Mouse (Mus musculus) kidney, embryonic 14.5 days (tissue): ENCODE results near the gene Atp2c2. TPM values are rescaled to one million over a fixed set of nuclear protein-coding genes. Genes with fewer than 3 reads are reported as not detected.

Experiments used
- ATAC-seq: fragments of 200-750 bp; cut with Nextera tagmentation; 2 replicates; pipeline ENCODE4 v1.8.0; 2017; ENCODE audit warnings: moderate number of reproducible peaks, mild to moderate bottlenecking, moderate TSS enrichment, moderate library complexity; ENCODE audit not compliant: low FRiP score, low TSS enrichment
- H3K27ac ChIP-seq: fragments of 300-500 bp; sonication (generic); 2 replicates; pipeline ENCODE4 v1.5.1; 2014; ENCODE audit warnings: low read depth, mild to moderate bottlenecking, low read length, moderate library complexity, mixed read lengths
- H3K27me3 ChIP-seq: fragments of 300-500 bp; sonication (generic); 2 replicates; pipeline ENCODE4 v1.6.1; 2014; ENCODE audit warnings: mild to moderate bottlenecking, low read length; ENCODE audit not compliant: control insufficient read depth, insufficient read depth
- H3K36me3 ChIP-seq: fragments of 300-500 bp; sonication (generic); 2 replicates; pipeline ENCODE4 v1.6.1; 2014; ENCODE audit warnings: low read length, mixed read lengths; ENCODE audit not compliant: control insufficient read depth, insufficient read depth
- H3K4me1 ChIP-seq: fragments of 300-500 bp; sonication (generic); 2 replicates; pipeline ENCODE4 v1.6.1; 2014; ENCODE audit warnings: low read length, mixed read lengths; ENCODE audit not compliant: control insufficient read depth, insufficient read depth
- H3K4me2 ChIP-seq: fragments of 300-500 bp; sonication (generic); replicated peaks from 2 replicates; pipeline ENCODE4 v1.6.1; 2014; ENCODE audit warnings: low read depth, mild to moderate bottlenecking, low read length
- H3K4me3 ChIP-seq: fragments of 300-500 bp; sonication (generic); 2 replicates; pipeline ENCODE4 v1.5.1; 2014; ENCODE audit warnings: mild to moderate bottlenecking, low read length
- H3K9ac ChIP-seq: fragments of 300-500 bp; sonication (generic); 2 replicates; pipeline ENCODE4 v1.6.1; 2014; ENCODE audit warnings: low read depth, mild to moderate bottlenecking, low read length, moderate library complexity
- H3K9me3 ChIP-seq: fragments of 300-500 bp; sonication (generic); 2 replicates; pipeline ENCODE4 v1.6.1; 2016; ENCODE audit warnings: low read length; ENCODE audit not compliant: control insufficient read depth
- WGBS: fragments of 180-500 bp; shearing (Covaris S2); extraction: QIAGEN DNeasy Blood & Tissue Kit; methylation state at CpG from one replicate; pipeline ENCODE4 v1.1.7; 2014; 5-methylcytosine and 5-hydroxymethylcytosine counted together
- polyA plus RNA-seq: library from polyadenylated mRNA; unstranded; fragments of >200 nt; fragmentation: Nextera tagmentation; extraction: Ambion mirVana; gene quantifications from 2 replicates; pipeline ENCODE4 v1.2.1, GENCODE M21; 2014

Gene Atp2c2
- polyA plus RNA-seq = 0.97 and 1.2 TPM in 2 replicates

DNA sequence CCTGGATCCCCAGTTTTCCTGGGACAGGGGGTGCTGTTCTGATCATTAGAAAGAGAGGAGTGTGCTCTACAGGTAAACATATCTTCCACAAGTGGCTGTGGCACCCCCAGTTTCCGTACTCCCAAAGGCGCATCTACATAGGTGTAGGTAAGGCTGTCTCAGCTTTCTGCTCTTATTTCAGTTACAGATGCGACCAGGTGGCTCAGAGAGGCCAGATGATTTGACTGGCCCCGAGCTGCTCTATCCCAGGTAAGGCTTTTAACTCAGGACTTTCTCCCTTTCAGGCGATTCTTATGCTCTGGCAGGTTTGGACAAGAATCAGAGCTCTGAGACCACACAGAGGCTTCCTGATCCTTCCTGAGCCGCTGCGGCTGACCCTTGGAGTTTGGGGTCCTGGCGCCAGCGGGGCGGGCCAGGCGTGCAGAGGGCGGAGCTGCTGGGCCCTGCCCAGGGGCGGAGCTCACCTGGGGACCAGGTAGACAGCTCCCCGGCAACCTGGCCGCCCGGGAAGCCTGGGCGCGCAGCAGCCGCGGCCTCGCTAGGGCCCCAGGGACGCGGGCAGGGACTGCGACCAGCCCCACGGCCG is at the start of gene Atp2c2:
Atp2c2 (plus strand) TSS at position 461 of the 586 bp plus-strand sequence.
- Histone ChIP-seq H3K36me3 (no peaks in the 10 kb centered on the region), H3K27ac (no peak within 1 kb of the TSS), H3K4me1 (0 out of 2 replicates have a peak, but pooled peaks cover 7% of the 10 kb centered on the region), H3K27me3 (peaks cover 31% of the 10 kb centered on the region), H3K4me3 (peak within 1 kb of the TSS; percentile 16), H3K9me3 (no peaks in the 10 kb centered on the region), H3K9ac (peak within 1 kb of the TSS; percentile 9), H3K4me2 (peak within 1 kb of the TSS; percentile 31)
- 0 out of 2 replicates have a peak, but pooled peaks have one; percentile 11 for ATAC-seq
- 3% methylated on average over 26 of the region's 26 CpGs for WGBS

DNA sequence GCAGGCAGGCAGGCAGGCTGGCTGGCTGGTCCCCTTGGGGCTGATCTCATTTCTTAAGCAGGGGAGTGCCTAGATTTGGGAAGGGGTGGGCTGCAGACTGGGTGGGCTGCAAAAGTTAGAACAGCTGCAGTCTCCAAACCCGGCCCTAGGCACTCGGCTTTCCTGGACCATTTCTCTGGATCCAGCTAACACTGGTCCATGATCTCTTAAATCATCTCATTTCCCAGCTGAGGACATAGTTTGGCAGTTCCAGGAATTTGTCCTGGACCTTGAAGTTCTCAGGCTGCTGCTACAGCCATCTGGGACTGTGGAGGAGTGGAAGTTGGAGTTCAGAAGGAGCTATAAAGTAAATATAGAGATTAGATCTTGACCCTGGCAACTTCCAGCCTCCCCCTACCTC is 48.5 kb upstream of the Atp2c2 start:
- Histone ChIP-seq H3K27me3 (no peaks in the 10 kb centered on the region), H3K36me3 (no peaks in the 10 kb centered on the region), H3K27ac (no peak overlapping the region), H3K4me1 (peaks cover 5% of the 10 kb centered on the region; the same call in 1 of the 2 replicates), H3K4me2 (no peak overlapping the region), H3K9ac (no peak overlapping the region), H3K4me3 (no peak overlapping the region), H3K9me3 (no peaks in the 10 kb centered on the region; the same call in 1 of the 2 replicates)
- peak; percentile 87 for ATAC-seq
- WGBS = 7% methylated on average over 2 of the region's 2 CpGs

DNA sequence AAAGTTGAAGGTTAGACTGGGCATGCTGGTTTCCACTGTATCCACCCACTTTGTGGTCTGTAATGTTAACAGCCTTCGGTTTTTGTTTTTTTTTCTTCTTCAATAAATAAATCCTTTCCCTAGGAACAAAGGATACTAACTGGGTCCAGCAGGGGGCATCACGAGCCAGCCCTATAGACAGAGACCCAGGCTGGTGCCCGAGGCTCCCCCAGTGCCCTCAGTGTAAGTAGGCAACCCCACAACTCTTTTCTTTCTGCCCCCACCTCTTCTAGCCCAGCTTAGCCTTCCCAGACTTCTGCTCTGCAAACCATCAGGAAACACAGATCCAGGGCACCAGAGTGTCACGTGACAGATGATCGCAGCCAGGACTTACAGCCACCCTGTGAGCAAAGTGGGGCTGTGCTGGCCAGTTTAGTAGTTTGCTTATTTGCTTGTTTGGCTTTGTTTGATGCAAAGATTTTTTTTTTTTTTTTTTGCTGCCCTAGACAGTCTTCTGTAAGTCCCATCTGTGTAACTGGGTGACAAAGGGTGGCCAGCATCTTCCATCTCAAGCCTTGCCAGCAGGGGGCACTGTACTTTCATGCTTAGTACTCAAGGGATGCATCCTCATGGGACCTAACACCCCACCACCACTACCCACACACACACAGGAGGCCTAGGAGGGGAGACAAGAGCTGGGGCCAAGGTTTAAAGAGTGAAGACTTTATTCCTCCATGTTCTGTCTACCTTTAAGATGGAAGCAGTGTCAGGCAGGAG is 42.9 kb upstream of the Atp2c2 start:
- Histone ChIP-seq H3K36me3 (no peaks in the 10 kb centered on the region), H3K27ac (no peak overlapping the region), H3K9ac (no peak overlapping the region), H3K27me3 (no peaks in the 10 kb centered on the region), H3K4me3 (no peak overlapping the region), H3K4me2 (no peak overlapping the region), H3K4me1 (peaks cover 16% of the 10 kb centered on the region), H3K9me3 (no peaks in the 10 kb centered on the region; the same call in 1 of the 2 replicates)
- ATAC-seq = no peak
- WGBS = 62% methylated on average over 5 of the region's 5 CpGs

DNA sequence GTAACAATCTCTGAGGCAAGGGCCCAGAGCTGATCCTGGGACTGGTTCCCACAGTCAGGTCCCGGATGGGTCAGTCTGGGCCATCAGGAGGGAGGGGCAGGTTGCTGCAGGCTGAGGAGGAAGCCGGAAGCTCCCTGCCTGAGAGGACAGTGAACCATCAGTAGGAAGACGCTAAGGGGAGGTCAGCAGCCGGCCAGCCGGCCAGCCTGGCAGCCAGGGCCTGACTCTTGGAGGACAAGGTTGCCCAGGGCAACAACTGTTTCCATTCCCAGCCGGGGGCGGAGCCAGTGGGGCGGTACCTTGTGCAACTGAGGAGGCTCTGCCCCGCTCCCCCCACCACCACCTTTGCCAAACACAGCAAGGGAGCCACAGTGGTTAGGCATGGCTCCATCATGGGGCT is 38.7 kb upstream of the Atp2c2 start:
- H3K9ac ChIP-seq = no peak overlapping the region
- no peaks in the 10 kb centered on the region for H3K36me3 ChIP-seq
- H3K27me3 ChIP-seq = no peaks in the 10 kb centered on the region
- H3K9me3 ChIP-seq = no peaks in the 10 kb centered on the region; the same call in 1 of the 2 replicates
- no peak overlapping the region for H3K4me2 ChIP-seq
- WGBS = 6% methylated on average over 9 of the region's 9 CpGs
- H3K4me3 ChIP-seq = no peak overlapping the region
- H3K27ac ChIP-seq = no peak overlapping the region
- ATAC-seq = peak; percentile 72
- peaks cover 26% of the 10 kb centered on the region for H3K4me1 ChIP-seq

DNA sequence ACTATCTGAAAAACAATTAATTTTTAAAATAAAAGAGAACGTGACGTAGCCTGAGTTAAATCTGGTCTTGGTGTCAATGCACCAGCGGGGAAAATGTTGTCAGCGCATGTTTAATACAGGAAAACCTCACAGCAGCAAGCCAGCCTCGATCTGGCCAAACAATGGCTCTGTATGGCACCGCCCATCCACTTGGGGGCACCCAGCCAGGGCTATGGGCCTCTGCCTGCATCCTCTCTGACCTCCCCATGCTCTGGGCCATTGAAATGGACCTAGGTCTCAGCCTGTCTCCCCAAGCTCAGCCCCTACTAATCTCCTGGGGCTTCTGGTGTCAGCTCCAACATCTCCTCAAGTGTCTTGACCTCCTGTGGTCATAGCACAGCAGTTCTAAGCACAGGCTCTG is 37.9 kb upstream of the Atp2c2 start:
- Histone ChIP-seq H3K36me3 (no peaks in the 10 kb centered on the region), H3K9ac (no peak overlapping the region), H3K4me2 (no peak overlapping the region), H3K27ac (no peak overlapping the region), H3K27me3 (no peaks in the 10 kb centered on the region), H3K4me1 (peaks cover 32% of the 10 kb centered on the region), H3K4me3 (no peak overlapping the region), H3K9me3 (no peaks in the 10 kb centered on the region; the same call in 1 of the 2 replicates)
- 80% methylated on average over 6 of the region's 6 CpGs for WGBS
- no peak for ATAC-seq

DNA sequence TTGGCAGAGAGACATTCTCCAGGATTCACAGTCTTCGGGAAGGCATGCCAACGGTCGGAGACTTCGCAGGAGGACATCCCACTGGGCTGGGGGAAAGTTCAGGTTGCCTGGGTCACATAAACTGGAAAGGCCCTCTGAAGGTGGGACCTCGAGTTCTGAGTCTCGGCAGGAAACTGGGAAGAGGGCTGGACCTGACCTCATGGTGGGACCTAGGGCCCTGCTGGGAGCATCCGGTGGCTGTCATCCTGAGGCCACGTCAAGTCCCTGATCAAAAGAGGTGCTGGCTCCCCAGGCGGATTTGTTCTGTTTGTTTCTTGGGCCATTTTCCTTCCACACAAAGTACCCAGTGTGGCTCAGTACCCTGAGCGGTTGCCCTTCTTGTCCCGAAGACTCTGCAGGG is 36.4 kb upstream of the Atp2c2 start:
- Histone ChIP-seq H3K9ac (no peak overlapping the region), H3K4me2 (no peak overlapping the region), H3K36me3 (no peaks in the 10 kb centered on the region), H3K27me3 (no peaks in the 10 kb centered on the region), H3K4me3 (no peak overlapping the region), H3K9me3 (no peaks in the 10 kb centered on the region), H3K27ac (no peak overlapping the region), H3K4me1 (peaks cover 32% of the 10 kb centered on the region)
- WGBS = 70% methylated on average over 11 of the region's 11 CpGs
- no peak for ATAC-seq

DNA sequence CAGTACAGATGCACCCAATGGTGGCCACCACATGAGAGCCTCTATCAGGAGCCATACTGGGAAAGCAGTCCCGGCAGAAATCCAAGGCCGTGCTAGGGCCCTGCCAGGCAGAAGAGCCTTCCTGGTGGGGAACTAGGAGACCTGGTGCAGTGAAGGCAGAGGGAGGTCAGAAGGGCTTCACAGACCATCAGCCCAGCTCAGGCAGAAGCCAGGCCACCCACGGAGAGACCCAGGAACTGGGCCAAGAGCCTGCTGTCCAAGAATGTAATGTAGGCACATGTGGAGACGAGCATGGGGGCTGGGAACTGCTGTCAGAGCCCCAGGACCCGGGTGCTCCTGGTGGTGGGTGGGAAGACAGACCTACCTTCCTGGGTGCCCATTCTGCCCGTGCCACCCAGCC is 34.5 kb upstream of the Atp2c2 start:
- H3K27me3 ChIP-seq = no peaks in the 10 kb centered on the region
- H3K9me3 ChIP-seq = no peaks in the 10 kb centered on the region
- no peak overlapping the region for H3K4me2 ChIP-seq
- 52% methylated on average over 6 of the region's 6 CpGs for WGBS
- no peak overlapping the region for H3K4me3 ChIP-seq
- no peak overlapping the region for H3K27ac ChIP-seq
- H3K9ac ChIP-seq = no peak overlapping the region
- H3K4me1 ChIP-seq = peaks cover 32% of the 10 kb centered on the region
- H3K36me3 ChIP-seq = no peaks in the 10 kb centered on the region
- ATAC-seq = no peak

DNA sequence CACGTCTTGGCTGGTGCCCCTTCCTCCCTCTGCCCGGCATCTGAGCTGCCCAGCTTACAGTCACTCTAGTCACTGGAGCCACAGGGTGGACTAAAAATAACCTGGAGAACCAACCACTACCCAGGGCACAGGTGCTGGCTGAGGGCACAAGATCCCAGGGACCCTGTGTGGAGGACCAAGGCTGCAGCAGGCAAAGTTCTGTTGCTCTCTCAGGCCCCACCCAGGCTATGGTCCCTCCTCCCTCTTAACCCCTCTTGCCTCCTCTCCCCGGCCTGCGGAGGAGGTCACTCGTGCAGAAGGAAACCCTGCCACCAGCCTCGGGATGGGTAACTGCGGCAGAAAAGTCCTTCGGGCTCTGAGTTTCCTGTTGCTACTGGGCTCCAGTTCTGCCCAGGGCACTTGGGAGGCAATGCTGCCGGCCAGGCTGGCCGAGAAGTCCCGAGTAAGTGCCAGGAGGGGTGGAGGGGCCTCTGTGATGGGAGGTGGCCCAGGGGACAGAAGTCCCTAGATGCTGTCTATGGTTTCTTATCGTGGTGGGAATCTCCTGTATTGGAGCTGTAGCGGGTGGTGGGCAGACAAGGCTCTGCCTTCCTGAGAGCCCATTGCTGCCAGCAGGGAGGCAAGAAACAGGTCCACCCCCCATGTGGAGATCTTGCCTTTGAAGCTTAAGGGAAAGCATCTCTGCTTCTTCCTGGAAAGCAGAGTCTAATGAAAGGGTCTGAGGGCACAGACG is 33.4 kb upstream of the Atp2c2 start, which contains the start of gene Wfdc1:
Wfdc1 (plus strand) TSS at position 147 of the 733 bp plus-strand sequence.
- Histone ChIP-seq H3K4me2 (0 out of 2 replicates have a peak within 1 kb of the TSS, but pooled peaks have one; percentile 19), H3K9ac (peak within 1 kb of the TSS; percentile 29; the same call in 1 of the 2 replicates), H3K4me1 (peaks cover 28% of the 10 kb centered on the region), H3K4me3 (no peak within 1 kb of the TSS), H3K27me3 (no peaks in the 10 kb centered on the region), H3K36me3 (no peaks in the 10 kb centered on the region), H3K27ac (no peak within 1 kb of the TSS), H3K9me3 (no peaks in the 10 kb centered on the region)
- peak; percentile 24; the same call in 1 of the 2 replicates for ATAC-seq
- 10% methylated on average over 14 of the region's 14 CpGs for WGBS
